Mouse (Mus musculus): ENCODE results near the gene Zbtb17.

Gene Zbtb17

DNA sequence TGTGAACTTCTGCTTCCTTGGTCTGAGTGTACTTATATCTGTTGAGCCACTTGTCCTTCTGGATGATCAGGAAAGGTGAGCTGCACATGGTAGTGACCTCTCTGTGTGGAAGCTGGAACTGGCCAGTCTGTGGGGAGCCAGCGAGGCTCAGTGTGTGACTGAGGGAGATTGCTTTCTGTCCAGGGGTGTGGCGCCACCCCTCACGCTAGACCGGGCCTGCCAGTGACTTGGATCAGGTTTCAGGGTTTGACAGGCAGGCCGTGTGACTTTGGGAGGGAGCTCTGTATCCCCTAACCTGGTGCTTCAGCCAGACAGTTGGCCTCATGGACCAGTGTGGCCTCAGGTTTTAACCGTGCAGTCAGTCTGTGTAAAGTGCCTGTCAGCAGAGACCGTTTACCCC is 13.8 kb downstream of the Zbtb17 start:
- no peak for DNase-seq (ENCODE audit: low read depth)

DNA sequence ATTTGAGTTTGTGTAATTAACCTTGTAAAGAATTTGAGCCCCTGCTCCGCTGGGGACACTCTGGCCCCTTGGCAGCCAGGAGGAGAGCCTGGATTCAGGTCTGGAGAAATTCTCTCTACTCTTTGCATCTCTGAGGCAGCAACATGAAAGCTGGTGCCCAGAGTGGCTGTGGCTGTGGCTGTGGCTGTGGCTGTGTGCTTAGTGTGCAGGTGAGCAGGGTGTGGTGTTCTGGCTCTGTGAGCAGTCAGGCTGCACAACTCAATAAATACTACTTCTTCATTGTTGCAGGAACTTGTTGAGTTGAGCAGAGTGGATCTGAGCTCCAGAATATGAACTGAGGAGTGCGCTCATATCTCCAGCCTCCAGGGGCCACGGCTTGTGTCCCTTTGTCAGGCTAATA is 14.4 kb downstream of the Zbtb17 start:
- no peak for DNase-seq (ENCODE audit: low read depth)

DNA sequence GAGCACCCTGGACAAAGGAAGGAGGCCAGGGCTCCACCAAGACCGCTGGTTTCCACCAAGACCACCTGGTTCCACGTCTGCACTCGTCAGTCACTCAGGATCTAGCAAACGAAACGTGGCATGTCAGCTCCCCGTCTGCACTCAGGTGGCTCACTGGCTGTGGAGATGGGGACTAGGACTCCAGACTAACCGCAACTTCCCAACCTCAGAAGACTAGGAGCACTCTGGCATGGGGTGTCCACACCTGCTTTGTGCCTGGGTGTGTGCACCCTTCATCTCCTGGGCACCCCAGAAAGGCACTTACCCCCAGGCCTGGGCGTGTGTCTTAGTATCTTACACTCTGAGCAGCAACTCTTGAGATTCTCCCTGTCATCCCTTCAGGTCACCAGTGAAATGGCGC is 15.3 kb downstream of the Zbtb17 start:
- no peak for DNase-seq (ENCODE audit: low read depth)

DNA sequence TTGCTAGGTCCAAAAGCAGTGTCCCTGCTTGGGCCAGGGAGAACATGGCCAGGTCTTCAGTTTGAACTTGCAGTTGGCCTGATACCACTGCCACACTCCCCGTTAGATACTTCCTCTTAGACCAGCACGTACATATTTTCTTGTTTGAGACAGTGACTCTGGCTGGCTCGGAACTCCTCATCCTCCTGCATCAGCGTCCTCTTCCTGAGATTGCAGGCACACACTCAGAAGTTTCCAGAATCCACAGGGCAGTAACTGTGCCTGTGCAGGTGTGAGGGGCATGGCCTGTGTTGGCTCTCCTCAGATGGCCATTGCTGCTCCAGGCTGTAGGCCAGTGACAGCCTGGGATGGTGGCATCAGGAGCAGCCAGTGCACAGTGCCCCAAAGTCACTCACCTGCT is 16.0 kb downstream of the Zbtb17 start:
- DNase-seq (ENCODE audit: low read depth) = no peak

DNA sequence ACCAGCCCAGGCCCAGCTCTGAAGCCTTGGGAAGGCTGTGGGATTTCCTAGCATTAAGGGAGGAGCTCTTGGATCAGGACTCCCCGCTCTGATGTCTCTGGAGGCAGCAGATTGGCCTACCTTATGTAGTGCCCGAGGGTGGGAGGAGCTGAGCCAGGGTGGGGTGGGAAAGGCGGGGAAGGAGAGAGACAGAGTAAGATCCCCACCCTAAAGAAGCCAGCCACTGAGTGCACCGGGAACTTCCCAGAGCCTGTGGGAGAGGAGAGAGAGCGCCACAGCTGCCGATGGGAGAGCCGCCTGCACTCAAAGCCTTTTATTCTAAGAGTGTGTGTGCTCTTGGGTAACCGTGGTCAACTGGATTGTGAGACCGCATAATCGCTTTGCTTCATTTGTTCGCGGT is 16.6 kb downstream of the Zbtb17 start:
- no peak for DNase-seq (ENCODE audit: low read depth)

DNA sequence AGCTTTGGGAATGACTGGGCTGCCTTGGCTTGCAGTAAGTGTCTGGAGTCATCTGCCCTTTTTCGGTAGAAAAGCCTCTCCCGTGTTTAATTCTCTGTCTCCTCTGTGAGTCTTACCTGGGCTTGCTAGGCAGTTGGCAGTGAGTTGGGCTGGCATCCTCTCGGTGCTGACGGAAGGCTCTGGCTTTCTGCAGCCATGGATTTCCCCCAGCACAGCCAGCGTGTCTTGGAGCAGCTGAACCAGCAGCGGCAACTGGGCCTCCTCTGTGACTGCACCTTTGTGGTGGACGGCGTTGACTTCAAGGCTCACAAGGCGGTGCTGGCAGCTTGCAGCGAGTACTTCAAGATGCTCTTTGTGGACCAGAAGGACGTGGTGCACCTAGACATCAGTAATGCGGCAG is 17.1 kb downstream of the Zbtb17 start:
- DNase-seq (ENCODE audit: low read depth) = no peak

DNA sequence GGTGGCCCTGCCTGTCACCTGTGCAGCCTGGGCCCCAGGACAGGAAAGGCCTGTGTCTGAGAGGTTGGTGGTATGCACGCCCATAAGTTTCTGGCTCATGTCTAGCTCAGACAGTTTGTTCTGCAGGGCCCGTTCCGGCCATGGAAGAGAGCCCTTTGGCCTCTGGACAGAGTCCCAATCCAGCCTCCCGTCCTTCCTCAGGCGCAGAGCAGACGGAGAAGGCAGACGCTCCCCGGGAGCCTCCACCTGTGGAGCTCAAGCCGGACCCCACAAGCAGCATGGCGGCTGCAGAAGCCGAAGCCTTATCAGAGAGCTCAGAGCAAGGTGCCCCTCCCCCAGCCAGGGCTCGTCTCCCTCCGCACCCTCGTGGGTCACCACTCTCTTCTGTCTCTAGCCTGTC is 19.0 kb downstream of the Zbtb17 start:
- no peak for DNase-seq (ENCODE audit: low read depth)

DNA sequence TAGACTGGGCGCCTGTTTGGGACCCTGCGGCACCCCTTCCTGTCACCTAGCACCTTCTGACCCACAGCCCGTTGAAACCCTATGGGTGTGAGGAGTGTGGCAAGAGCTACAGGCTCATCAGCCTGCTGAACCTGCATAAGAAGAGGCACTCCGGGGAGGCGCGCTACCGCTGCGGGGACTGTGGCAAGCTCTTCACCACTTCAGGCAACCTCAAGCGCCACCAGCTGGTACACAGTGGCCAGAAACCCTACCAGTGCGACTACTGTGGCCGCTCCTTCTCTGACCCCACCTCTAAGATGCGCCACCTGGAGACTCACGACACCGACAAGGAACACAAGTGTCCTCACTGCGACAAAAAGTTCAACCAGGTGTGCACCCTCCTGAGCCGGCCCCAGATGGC is 20.3 kb downstream of the Zbtb17 start:
- no peak for DNase-seq (ENCODE audit: low read depth)

DNA sequence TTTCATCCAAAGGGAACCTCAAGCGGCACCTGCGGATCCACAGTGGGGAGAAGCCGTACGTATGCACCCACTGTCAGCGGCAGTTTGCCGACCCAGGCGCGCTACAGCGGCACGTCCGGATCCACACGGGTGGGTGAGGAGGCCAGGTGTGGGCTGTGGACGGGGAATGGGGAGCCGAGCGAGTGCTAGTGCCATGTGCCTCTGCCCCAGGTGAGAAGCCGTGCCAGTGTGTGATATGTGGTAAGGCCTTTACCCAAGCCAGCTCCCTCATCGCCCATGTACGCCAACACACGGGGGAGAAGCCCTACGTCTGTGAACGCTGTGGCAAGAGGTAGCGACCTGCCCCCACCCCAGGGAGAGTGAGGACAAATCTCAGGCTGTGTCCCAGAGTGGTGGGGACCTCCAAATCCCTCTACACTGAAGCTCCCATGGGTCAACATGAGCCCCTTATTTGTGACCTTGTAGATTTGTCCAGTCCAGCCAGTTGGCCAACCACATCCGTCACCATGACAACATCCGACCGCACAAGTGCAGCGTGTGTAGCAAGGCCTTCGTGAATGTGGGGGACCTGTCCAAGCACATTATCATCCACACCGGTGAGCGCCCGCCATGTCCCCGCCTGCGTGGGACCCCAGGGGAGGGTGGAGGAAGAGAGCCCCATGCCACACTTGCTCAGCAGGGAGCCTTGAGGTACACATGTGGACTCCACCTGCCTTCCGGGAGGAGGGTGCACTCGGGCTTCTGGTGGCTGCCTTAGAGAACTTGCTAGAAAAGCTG is 21.2 kb downstream of the Zbtb17 start:
- DNase-seq (ENCODE audit: low read depth) = no peak

DNA sequence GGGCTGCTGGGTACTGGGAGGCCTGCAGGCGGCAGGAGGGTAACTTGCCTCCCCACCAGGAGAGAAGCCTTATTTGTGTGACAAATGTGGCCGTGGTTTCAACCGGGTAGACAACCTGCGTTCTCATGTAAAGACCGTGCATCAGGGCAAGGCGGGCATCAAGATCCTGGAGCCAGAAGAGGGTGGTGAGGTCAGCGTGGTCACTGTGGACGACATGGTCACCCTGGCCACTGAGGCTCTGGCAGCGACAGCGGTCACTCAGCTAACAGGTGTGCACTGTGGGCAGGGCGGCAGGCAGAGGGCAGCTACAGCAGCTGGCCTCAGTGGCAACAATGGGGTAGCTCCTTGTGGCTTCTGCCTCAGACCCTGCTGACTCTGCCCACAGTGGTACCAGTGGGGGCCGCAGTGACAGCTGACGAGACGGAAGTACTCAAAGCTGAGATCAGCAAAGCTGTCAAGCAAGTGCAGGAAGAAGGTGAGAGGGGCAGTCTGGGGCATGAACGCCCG is 21.9 kb downstream of the Zbtb17 start:
- no peak for DNase-seq (ENCODE audit: low read depth)

DNA sequence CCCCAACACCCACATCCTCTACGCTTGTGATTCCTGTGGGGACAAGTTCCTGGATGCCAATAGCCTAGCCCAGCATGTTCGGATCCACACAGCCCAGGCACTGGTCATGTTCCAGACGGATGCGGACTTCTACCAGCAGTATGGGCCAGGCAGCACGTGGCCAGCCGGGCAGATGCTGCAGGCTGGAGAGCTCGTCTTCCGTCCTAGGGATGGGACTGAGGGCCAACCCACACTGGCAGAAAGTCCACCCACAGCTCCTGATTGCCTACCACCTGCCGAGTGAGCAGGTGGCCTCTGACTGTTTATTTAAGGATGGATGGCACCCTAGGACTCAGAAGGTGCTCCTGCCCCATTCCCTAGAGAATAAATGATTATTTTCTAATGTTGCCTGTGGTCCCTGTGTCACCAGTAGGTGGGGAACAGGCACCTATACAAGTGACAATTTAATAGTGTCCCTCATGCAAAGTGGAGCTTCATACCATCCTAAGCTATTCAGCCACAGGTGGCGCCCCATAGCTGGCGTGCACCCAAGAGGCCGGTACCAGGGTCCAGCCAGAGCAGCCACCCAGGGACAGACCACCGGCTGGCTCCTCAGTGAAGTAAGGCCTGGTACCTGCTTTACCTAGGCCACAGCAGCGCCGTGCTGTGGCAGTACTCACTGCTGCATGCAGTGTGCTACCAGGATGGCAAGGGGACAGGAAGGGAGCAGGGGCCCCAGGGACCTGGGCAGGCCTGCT is 22.6 kb downstream of the Zbtb17 start:
- no peak for DNase-seq (ENCODE audit: low read depth)

DNA sequence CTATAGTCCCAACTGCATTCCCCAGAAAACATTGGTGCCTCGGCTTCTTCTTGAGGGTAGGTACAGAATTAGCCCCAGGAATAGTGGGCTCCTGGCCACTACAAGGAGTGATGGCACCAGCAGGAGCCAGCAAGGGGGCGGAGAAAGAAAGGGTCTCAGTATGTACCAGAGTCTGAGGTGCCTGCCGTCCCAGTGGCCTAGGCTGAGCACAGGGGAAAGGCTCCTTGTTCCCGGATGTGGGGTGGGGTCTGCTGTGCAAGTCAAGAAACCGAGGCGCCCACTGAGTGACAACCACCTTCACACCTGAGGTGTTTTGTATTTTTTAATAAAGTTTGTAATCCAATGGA is 23.1 kb downstream of the Zbtb17 start:
- DNase-seq (ENCODE audit: low read depth) = no peak

DNA sequence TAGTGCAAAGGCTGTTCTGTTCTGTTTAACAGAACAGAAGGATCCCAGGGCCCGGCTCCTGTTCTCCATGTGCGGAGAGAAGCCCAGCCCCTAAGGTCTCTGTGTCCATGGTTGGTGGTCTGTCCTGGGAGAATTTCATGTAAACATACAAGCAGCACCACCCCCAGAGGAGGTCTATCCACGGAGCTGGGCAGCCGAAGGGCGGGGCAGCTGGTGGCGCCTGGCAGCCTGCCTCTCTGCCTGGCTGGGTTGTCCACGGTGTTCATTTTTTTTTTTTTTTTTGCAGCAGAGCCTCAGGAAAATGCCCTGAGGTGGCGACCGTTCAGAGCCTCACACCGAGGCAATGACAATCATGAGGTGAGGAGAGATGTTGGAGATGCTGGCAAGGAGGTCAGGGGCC is 24.1 kb downstream of the Zbtb17 start:
- DNase-seq (ENCODE audit: low read depth) = no peak

DNA sequence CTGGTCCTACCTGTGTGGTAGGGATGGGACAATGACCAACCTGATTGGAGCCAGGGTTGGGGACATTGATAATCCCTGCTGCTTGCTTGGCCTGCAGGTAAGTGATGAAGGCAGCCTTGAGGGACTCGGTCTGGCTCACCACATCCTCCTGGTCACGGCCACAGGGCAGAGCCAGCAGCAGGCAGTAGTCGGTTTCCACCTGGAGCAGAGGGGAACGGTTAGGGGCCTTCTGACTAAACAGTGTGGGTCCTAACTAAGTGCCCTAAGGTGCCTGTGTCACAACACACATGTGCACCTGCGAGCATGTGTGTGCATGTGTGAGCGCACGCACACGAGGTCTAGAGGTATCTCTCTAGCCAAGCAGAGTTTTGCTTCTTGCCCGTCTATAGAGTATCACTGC is 24.9 kb downstream of the Zbtb17 start:
- no peak for DNase-seq (ENCODE audit: low read depth)

DNA sequence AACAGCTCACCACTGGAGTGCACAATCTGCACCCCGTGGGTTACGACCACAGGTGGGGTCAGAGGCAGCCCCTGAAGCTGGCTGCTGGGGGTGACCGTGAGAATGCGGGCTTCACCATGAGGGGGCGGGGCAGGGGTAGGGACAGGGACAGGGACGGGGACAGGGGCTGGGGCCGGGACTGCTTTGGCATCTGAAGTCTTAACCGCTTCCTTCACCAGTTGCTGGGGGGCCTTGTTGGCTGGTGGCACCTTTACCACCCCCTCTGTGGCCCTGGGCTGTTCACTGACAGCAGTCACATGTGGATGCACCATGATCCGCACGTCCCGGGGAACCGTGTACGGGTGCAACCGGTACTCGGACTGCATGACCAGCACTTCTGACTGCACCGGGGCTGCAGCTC is 27.0 kb downstream of the Zbtb17 start:
- DNase-seq (ENCODE audit: low read depth) = no peak

DNA sequence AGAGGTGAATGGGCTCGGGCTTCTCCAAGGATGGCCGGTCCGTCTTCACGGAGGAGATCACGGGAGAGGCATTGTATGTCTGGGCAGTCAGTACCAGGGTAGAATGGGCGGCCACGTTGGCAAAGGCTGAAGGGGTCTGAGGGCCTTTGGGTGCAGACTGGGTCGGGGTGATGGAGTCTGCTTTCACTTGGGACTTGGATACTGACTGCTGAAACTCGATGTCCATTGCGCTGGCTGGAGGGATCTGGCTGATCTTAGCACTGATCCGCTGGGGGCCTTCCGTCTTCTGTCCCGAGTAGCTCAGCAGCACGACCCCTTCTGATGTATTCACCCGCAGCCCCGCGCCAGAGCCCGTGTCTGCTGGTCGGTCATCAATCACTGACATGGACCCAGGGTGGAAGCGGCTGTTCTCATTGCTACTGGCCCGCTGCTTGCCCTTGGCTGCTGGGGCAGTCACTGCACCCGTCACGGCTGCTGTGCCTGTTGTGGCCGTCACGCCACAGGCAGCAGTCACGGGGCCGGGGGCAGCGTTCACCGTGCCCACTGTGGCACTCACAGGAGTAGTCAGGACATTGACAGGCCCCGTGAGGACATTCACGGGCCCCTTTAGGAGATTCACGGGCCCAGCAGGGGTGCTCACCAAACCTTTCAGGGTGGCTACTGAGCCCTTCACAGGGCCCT is 28.3 kb downstream of the Zbtb17 start:
- DNase-seq (ENCODE audit: low read depth) = no peak

DNA sequence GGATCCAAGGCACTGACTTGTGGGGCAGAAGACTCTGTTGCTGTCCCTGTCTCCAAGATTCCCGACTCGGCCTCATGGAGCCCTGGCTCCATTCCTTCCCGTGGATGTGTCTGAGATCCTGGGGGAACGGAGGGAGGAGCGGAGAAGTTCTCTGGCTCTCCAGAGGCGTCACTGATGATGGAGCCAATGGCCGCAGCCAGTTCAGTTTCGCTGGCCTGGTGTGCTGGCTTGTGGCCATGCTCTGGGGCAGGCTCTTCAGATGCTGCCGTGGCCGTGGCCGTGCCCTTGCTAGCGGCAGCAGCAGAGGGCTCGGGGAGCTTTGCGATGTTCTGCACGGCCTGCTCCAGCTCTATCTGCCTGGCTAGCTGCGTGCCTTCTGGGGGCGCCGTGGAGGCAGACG is 30.0 kb downstream of the Zbtb17 start:
- DNase-seq (ENCODE audit: low read depth) = no peak

DNA sequence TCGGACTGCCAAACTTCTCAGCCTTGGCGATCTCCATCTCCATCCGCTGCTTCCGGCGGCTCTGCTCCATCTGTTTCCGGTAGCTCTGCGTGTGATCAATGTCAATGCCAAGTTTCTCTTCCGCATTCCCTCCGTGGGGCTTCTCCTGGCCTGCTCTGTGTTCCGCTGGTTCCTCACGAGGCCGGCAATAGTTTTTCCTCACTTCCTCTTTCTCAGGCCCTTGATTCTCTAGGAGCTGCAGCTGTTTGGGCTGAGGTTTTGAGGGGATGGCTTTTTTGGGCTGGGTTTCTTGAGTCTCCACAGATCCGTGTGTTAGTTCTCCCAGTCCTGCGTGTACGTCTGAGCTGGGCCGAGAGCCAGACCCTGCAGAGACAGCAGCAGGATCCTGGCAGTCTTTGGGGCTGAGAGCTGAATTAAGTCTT is 33.2 kb downstream of the Zbtb17 start:
- DNase-seq (ENCODE audit: low read depth) = peak; percentile 63

DNA sequence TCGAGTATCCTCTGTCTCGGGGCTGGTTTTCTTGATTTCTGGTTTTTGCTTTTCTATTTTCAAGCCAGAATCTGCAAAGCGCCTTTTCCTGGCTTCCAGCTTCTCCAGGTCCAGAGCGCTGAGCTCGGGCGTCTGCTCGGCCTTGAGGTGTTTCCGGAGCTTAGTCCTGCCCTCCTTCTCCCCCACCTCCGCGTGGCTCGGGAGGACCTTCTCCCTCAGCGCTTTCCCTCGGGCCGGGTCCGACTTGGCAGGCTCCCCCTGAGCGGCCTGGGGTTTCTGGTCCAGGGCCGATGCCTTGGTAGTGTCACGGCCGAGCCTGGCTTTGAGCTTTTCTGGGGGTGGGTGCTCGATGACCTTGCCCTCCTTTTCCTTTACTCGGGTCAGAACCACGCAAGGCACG is 33.8 kb downstream of the Zbtb17 start:
- no peak for DNase-seq (ENCODE audit: low read depth)

DNA sequence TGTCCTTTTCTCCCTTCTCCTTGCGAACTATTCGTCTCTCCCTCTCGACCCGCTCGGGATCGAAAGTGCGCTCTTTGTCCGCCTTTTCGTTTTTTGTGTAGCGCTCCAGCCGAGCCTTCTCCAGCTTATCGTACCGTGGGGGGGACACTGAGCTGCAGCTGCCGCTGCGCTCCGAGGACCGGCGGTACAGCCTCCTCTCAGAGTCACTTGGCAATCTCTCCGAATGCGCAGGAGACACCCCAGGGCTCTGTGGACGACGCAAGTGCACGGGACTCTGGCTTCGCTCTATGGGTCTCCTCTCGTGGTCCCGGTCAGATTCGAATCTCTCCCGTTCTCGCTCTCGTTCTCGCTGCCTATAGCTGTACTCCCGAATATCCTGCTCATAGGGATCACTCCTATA is 34.3 kb downstream of the Zbtb17 start:
- DNase-seq (ENCODE audit: low read depth) = no peak

DNA sequence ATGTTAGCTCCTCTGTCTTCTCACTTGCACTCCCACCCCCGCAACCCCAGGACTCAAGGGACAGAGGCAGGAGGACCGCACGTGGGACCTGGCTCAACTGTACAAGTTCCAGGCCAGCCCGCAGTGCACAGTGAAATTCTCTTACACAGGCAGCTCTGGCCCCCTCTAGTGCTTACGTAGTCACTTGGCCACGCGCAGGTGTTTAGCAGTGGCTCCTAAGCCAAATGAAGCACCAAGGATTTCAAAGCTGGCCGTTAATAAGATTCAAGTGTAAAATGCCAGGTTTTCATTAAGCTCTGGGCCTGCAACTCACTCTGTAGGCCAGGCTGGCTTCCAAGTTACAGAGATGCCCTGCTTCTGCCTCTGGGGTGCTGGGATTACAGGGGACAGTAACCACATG is 35.0 kb downstream of the Zbtb17 start:
- DNase-seq (ENCODE audit: low read depth) = no peak

DNA sequence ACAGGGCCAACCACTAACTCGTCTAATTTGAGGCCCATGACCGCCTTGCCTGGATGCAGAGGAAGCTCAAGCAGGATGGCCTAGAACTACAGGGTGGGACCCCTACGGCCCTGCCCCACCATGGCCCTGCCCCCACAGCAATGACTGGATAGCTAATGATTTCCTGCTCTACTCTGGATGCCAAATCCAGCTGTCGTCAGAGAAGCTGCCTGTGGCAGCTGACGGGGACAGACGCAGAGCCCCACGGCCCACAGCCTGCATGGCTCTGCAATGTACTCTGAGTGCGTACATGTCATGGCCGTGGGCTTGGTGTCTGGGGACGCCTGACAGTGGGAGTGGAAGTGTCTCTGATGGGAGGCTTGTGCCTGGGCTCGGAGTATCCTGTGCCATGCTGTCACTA is 39.6 kb downstream of the Zbtb17 start:
- no peak for DNase-seq (ENCODE audit: low read depth)

DNA sequence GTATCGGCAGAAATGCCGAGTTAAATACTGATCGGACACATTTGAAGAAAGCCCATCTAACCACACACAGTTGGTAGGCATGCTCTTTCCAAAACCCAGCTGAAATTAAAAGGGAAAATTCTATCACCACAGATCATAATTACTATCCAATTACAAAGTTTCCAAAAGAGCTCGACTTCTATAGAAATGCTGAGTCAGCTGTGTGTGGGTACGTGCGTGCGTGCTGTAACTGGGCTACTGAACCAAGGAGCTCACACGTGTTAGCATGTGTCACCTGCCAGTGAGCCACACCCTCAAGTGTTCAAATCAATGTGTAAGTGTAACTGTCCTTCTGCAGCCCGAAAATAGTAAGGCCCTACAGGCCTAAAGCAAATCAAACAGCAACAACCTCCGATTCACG is 43.1 kb downstream of the Zbtb17 start:
- DNase-seq (ENCODE audit: low read depth) = no peak
